Mouse (Mus musculus) monocyte, adult 5-6 weeks (primary cell): ENCODE data around the gene Cyp3a44. TPM values are rescaled to one million over a fixed set of nuclear protein-coding genes. Genes with fewer than 3 reads are reported as not detected.
"Not testable (repeated sequence)": the region's sequence is repeated elsewhere in the genome, so short reads cannot be mapped to it uniquely, and the experiment has no call there.

ENCODE experiments used
- ATAC-seq: fragments of 153-309, 156-312 bp; replicated peaks from 2 replicates; pipeline ENCODE4 v1.8.0; 2017; ENCODE audit warnings: mild to moderate bottlenecking; ENCODE audit not compliant: low TSS enrichment, insufficient number of reproducible peaks, severe bottlenecking, poor library complexity, low FRiP score
- total RNA-seq: library from RNA; stranded (forward); fragments of 200-1000, 200-491, 200-594 nt; gene quantifications from 3 replicates; pipeline ENCODE4 v1.2.3, GENCODE M21; 2017

The Cyp3a44 gene
- total RNA-seq = not detected in 3 replicates

DNA sequence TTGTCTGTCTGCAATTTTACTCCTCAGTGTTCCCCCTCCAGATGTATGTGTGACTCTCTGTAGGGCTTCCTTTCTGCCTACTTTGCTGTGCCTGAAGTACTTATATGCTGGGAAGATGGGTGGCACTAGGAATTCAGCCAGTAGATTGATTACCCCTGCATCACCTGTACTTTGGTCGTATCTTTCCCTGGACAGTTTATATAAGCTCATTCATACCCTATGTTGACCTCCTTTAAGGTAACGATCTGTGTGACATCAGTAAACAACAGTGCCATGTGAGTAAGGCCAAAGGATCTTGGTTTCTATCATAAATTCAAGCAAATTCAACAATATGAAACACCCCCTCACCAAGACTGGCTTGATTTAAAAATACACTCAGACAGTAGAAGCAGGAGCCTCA is at the start of gene Cyp3a44:
Cyp3a44 (minus strand) TSS at position 79 of the 400 bp plus-strand sequence.
- ATAC-seq = not testable (repeated sequence)

DNA sequence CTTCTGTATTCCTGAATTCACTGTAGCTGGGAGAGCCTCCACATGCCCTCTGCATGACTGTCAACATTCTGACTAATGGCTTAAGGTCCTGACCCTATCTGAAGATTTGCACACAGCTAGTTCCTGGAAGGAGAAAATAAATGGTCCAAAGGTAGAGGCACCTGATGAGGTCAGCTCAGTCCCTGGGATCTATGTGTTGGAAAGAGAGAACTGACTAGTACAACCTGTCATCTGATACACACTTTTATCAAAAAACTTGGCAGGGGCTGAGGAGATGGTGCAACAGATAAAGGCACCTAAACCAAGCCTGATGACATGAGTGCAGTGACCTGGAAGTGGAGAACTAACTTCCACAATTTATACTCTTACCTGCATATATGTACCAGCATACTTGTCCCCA is 5.4 kb downstream of the Cyp3a44 start:
- ATAC-seq = not testable (repeated sequence)

GRCm38 (mm10) chr5:145793232-145793631 is 12.4 kb downstream of the Cyp3a44 start:
- ATAC-seq = not testable (repeated sequence)

GRCm38 (mm10) chr5:145737512-145737911 is 68.2 kb downstream of the Cyp3a44 start:
- not testable (repeated sequence) for ATAC-seq

Other genes with a start within 250 kb of the Cyp3a44 start
- not detected in 3 replicates for gene Cyp3a41b, start 221.1 kb downstream of the Cyp3a44 start, total RNA-seq
- not detected in 3 replicates for gene Cyp3a41a, start 85.7 kb downstream of the Cyp3a44 start, total RNA-seq
- not detected in 3 replicates for gene Cyp3a11, start 74.1 kb upstream of the Cyp3a44 start, total RNA-seq
- gene Cyp3a25, start 203.7 kb upstream of the Cyp3a44 start, total RNA-seq = not detected in 3 replicates